Mouse (Mus musculus) embryonic facial prominence, embryonic 14.5 days (tissue): Measurements from ENCODE around the gene Megf9. TPM values are rescaled to one million over a fixed set of nuclear protein-coding genes. Genes with fewer than 3 reads are reported as not detected.

ENCODE experiments used
- ATAC-seq: fragments of 200-750 bp; cut with Nextera tagmentation; 2 replicates; pipeline ENCODE4 v1.8.0; 2017; ENCODE audit warnings: low read depth, moderate number of reproducible peaks, moderate TSS enrichment
- DNase-seq: peaks from one replicate; pipeline ENCODE4 v3.0.0-alpha.2; 2015; ENCODE audit warnings: low spot score
- H3K27ac ChIP-seq: fragments of 300-500 bp; sonication (generic); replicated peaks from 2 replicates; pipeline ENCODE4 v1.5.1; 2014; ENCODE audit warnings: low read depth, mild to moderate bottlenecking, low read length, moderate library complexity
- H3K27me3 ChIP-seq: fragments of 300-500 bp; sonication (generic); replicated peaks from 2 replicates; pipeline ENCODE4 v1.6.1; 2014; ENCODE audit warnings: low read length; ENCODE audit not compliant: control insufficient read depth, insufficient read depth
- H3K36me3 ChIP-seq: fragments of 300-500 bp; sonication (generic); 2 replicates; pipeline ENCODE4 v1.6.1; 2014; ENCODE audit warnings: low read length, mixed read lengths; ENCODE audit not compliant: control insufficient read depth, insufficient read depth
- H3K4me1 ChIP-seq: fragments of 300-500 bp; sonication (generic); 2 replicates; pipeline ENCODE4 v1.6.1; 2014; ENCODE audit warnings: antibody characterized with exemption, low read length; ENCODE audit not compliant: control insufficient read depth, insufficient read depth
- H3K4me2 ChIP-seq: fragments of 300-500 bp; sonication (generic); 2 replicates; pipeline ENCODE4 v1.6.1; 2014; ENCODE audit warnings: low read depth, mild to moderate bottlenecking, low read length, moderate library complexity, mixed read lengths
- H3K4me3 ChIP-seq: fragments of 300-500 bp; sonication (generic); 2 replicates; pipeline ENCODE4 v1.5.1; 2014; ENCODE audit warnings: low read depth, mild to moderate bottlenecking, low read length
- H3K9ac ChIP-seq: fragments of 300-500 bp; sonication (generic); 2 replicates; pipeline ENCODE4 v1.6.1; 2014; ENCODE audit warnings: low read depth, mild to moderate bottlenecking, low read length, moderate library complexity, mixed read lengths
- H3K9me3 ChIP-seq: fragments of 300-500 bp; sonication (generic); 2 replicates; pipeline ENCODE4 v1.6.1; 2016; ENCODE audit warnings: low read length; ENCODE audit not compliant: control insufficient read depth
- WGBS: fragments of 180-500 bp; shearing (Covaris S2); extraction: QIAGEN DNeasy Blood & Tissue Kit; methylation state at CpG from one replicate; pipeline ENCODE4 v1.1.7; 2014; 5-methylcytosine and 5-hydroxymethylcytosine counted together
- polyA plus RNA-seq: library from polyadenylated mRNA; unstranded; fragments of >200 nt; fragmentation: Nextera tagmentation; extraction: Ambion mirVana; gene quantifications from 2 replicates; pipeline ENCODE4 v1.2.1, GENCODE M21; 2014

Gene Megf9
- polyA plus RNA-seq, 1 experiment from 2014 or later = 15.6 TPM

GRCm38 (mm10) chr4:70509987-70510386 is 24.8 kb downstream of the Megf9 start:
- 81% methylated on average over 2 of the region's 2 CpGs for WGBS

DNA sequence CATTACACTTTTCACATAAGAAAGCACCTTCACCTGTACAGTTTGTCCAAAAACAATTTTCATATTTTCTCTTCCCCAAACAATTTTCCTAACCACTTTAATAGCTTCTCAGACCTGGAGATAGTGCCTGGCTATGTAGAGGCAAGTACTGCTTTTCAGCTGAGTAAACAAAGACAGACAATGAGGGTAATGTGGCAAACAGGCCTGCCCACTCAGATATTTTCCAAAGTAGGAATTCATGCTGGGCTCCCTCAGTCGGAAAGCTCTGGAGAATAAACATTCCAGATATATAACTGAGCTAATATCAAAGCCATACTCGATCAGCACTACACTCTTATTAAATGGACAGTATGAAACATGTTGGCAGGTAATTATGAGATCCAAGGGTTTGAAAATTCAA is 25.2 kb downstream of the Megf9 start:
- ATAC-seq (no peak), DNase-seq (peak; percentile 31)
- 27% methylated on average over 2 of the region's 2 CpGs for WGBS

More at GRCm38 (mm10) chr4:70509987-70510386, 24.8 kb downstream of the Megf9 start:
- no peak overlapping the region for H3K4me2 ChIP-seq
- DNase-seq = no peak
- no peak overlapping the region for H3K4me3 ChIP-seq
- no peak overlapping the region for H3K27ac ChIP-seq
- H3K9ac ChIP-seq = no peak overlapping the region
- no peak for ATAC-seq
- H3K4me1 ChIP-seq = no peaks in the 10 kb centered on the region
- H3K9me3 ChIP-seq = no peaks in the 10 kb centered on the region
- H3K36me3 ChIP-seq = no peaks in the 10 kb centered on the region
- no peaks in the 10 kb centered on the region for H3K27me3 ChIP-seq

DNA sequence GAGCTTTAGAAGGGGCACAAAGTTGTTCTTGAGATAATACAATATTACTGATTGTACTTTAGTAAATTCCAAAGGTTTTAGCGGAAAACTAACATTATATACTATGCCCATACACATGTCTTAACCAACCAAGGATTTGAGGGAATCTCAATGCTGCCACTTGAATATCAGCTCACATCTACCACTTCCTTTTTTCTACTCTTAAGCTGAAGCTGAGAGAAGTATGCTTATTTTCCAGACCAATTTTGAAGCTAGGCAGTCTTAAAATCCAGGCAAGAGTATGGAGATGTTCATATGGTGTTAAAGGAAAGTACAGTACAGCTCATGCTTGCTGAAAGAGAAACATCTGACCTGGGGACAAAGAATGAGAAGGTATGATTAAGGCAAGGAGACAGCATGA is 26.6 kb downstream of the Megf9 start:
- ATAC-seq = no peak
- no peaks in the 10 kb centered on the region for H3K27me3 ChIP-seq
- H3K9ac ChIP-seq = no peak overlapping the region
- no peak overlapping the region for H3K27ac ChIP-seq
- no peak overlapping the region for H3K4me3 ChIP-seq
- no peaks in the 10 kb centered on the region for H3K9me3 ChIP-seq
- 90% methylated on average over 1 of the region's 1 CpGs for WGBS
- H3K4me1 ChIP-seq = no peaks in the 10 kb centered on the region
- H3K4me2 ChIP-seq = no peak overlapping the region
- no peak for DNase-seq
- H3K36me3 ChIP-seq = no peaks in the 10 kb centered on the region

More for the DNA sequence above, 25.2 kb downstream of the Megf9 start:
- no peak overlapping the region for H3K4me3 ChIP-seq
- H3K4me1 ChIP-seq = no peaks in the 10 kb centered on the region
- no peaks in the 10 kb centered on the region for H3K27me3 ChIP-seq
- H3K9ac ChIP-seq = no peak overlapping the region
- H3K36me3 ChIP-seq = no peaks in the 10 kb centered on the region
- H3K4me2 ChIP-seq = no peak overlapping the region
- no peak overlapping the region for H3K27ac ChIP-seq
- no peaks in the 10 kb centered on the region for H3K9me3 ChIP-seq

- no peak overlapping the region for H3K27ac ChIP-seq
- no peak overlapping the region for H3K9ac ChIP-seq
- DNase-seq (no peak), ATAC-seq (no peak)
- 77% methylated on average over 3 of the region's 3 CpGs for WGBS
- H3K9me3 ChIP-seq = no peaks in the 10 kb centered on the region
- no peaks in the 10 kb centered on the region for H3K27me3 ChIP-seq
- no peaks in the 10 kb centered on the region for H3K4me1 ChIP-seq
- H3K4me2 ChIP-seq = no peak overlapping the region
- H3K4me3 ChIP-seq = no peak overlapping the region
- H3K36me3 ChIP-seq = no peaks in the 10 kb centered on the region
Observed at GRCm38 (mm10) chr4:70505951-70506350, 28.8 kb downstream of the Megf9 start.

DNA sequence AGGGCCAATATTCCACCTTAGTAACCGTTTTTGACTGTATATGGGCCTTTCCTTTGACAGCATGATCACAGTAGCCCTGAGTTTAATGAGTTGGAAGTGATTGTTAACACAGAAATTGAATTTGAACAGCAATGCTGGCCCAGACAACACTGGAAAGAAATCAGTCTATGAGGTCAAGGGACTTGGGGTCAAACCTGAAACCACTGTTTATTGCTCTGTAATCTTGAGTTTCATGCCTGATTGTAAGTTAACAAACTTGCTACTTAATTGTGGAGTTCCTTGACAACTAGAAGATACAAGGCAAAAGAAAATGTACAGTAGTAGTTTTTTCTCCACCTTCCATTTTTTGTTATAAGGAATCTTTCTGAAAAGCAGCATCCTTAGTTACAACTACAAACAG is 31.0 kb downstream of the Megf9 start:
- no peak for DNase-seq
- WGBS = 63% methylated on average over 1 of the region's 1 CpGs

DNA sequence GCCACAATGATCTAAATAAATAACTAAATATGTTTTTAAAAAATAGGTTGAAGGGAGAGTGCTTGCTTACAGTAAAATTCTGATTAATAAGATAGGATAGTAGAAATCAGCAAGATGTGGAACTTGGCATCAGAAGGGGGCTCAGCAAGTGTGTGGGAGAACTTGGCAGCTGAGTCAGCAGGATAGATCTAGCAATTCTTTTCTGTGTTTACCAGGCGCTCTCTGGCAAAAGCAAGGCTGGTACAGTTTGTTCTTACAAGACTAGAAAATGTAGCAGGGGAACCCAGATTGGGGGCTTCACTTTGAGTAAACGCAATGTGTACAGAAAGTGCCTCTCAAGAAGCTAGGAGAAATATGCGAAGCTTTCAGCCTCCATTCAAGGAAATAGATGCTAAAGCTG is 35.5 kb downstream of the Megf9 start:
- H3K4me3 ChIP-seq = no peak overlapping the region
- no peaks in the 10 kb centered on the region for H3K4me1 ChIP-seq
- no peak overlapping the region for H3K4me2 ChIP-seq
- DNase-seq (no peak), ATAC-seq (no peak)
- no peaks in the 10 kb centered on the region for H3K27me3 ChIP-seq
- H3K36me3 ChIP-seq = no peaks in the 10 kb centered on the region
- H3K9me3 ChIP-seq = no peaks in the 10 kb centered on the region
- 84% methylated on average over 3 of the region's 3 CpGs for WGBS
- H3K9ac ChIP-seq = no peak overlapping the region
- H3K27ac ChIP-seq = no peak overlapping the region; the same call in 1 of the 2 replicates

More for the DNA sequence above, 31.0 kb downstream of the Megf9 start:
- H3K36me3 ChIP-seq = no peaks in the 10 kb centered on the region
- no peak overlapping the region for H3K4me3 ChIP-seq
- no peak overlapping the region for H3K4me2 ChIP-seq
- H3K27me3 ChIP-seq = no peaks in the 10 kb centered on the region
- H3K27ac ChIP-seq = no peak overlapping the region
- no peaks in the 10 kb centered on the region for H3K9me3 ChIP-seq
- H3K9ac ChIP-seq = no peak overlapping the region
- no peaks in the 10 kb centered on the region for H3K4me1 ChIP-seq
- ATAC-seq = no peak

GRCm38 (mm10) chr4:70496978-70497377 is 37.8 kb downstream of the Megf9 start:
- H3K9ac ChIP-seq = no peak overlapping the region
- H3K36me3 ChIP-seq = no peaks in the 10 kb centered on the region
- DNase-seq = no peak
- H3K4me1 ChIP-seq = no peaks in the 10 kb centered on the region
- no peak overlapping the region for H3K4me3 ChIP-seq
- 74% methylated on average over 1 of the region's 1 CpGs for WGBS
- no peak for ATAC-seq
- no peak overlapping the region for H3K4me2 ChIP-seq
- H3K27ac ChIP-seq = no peak overlapping the region
- no peaks in the 10 kb centered on the region for H3K27me3 ChIP-seq
- no peaks in the 10 kb centered on the region for H3K9me3 ChIP-seq

- Histone ChIP-seq H3K36me3 (no peaks in the 10 kb centered on the region), H3K27ac (no peak overlapping the region), H3K4me2 (no peak overlapping the region), H3K9ac (no peak overlapping the region), H3K4me1 (no peaks in the 10 kb centered on the region), H3K9me3 (no peaks in the 10 kb centered on the region), H3K4me3 (no peak overlapping the region), H3K27me3 (no peaks in the 10 kb centered on the region)
- ATAC-seq (no peak), DNase-seq (no peak)
- 91% methylated on average over 2 of the region's 2 CpGs for WGBS
Observed at GRCm38 (mm10) chr4:70489792-70490191, 45.0 kb downstream of the Megf9 start.

DNA sequence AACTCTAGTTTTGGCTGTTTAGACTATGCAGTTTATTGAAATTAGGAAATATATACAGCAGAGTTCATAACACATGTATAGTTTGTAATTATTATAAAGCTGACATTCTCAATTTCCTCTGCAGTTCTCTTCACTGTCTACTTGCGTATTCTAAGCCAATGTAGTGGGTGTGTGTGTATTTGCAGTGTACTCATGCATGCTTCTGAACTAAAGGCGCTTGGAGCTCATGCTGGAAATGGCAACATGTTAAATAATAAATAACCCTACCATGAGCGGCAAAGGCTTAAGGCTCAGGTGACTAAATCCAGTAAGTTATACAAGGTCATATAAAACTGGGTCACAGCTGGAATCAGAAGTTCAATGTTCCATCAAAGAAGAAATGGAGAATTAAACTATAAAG is 46.4 kb downstream of the Megf9 start:
- DNase-seq (no peak), ATAC-seq (no peak)
- Histone ChIP-seq H3K4me3 (no peak overlapping the region), H3K36me3 (no peaks in the 10 kb centered on the region), H3K9ac (no peak overlapping the region), H3K9me3 (no peaks in the 10 kb centered on the region), H3K27me3 (no peaks in the 10 kb centered on the region), H3K4me2 (no peak overlapping the region), H3K27ac (no peak overlapping the region), H3K4me1 (no peaks in the 10 kb centered on the region)
- WGBS = 76% methylated on average over 3 of the region's 3 CpGs
